Mouse (Mus musculus): ENCODE measurements around the gene Car12. TPM values are rescaled to one million over a fixed set of nuclear protein-coding genes. Genes with fewer than 3 reads are reported as not detected.

Car12 gene
- polyA plus RNA-seq (2015; fragmentation: Nextera tagmentation; extraction: Ambion mirVana) = 1.5 and 2.4 TPM in 2 replicates

GRCm38 (mm10) chr9:66713135-66714021 lies at the start of gene Car12:
Gene Car12 (plus strand): TSS chr9:66713686.
- peak; percentile 57 for DNase-seq (ENCODE audit: low spot score)

GRCm38 (mm10) chr9:66663764-66664163 lies 49.7 kb upstream of the Car12 start:
- DNase-seq (ENCODE audit: low spot score) = no peak

- no peak for DNase-seq (ENCODE audit: low spot score)
Observed at GRCm38 (mm10) chr9:66664561-66664960, 48.9 kb upstream of the Car12 start.

- DNase-seq (ENCODE audit: low spot score) = no peak
Observed at GRCm38 (mm10) chr9:66666153-66666552, 47.3 kb upstream of the Car12 start.

GRCm38 (mm10) chr9:66667046-66667445 lies 46.4 kb upstream of the Car12 start:
- no peak for DNase-seq (ENCODE audit: low spot score)

- DNase-seq (ENCODE audit: low spot score) = no peak
Observed at GRCm38 (mm10) chr9:66667868-66668267, 45.6 kb upstream of the Car12 start.

GRCm38 (mm10) chr9:66669561-66670078 lies 43.9 kb upstream of the Car12 start:
- DNase-seq (ENCODE audit: low spot score) = peak; percentile 32

GRCm38 (mm10) chr9:66673771-66674170 lies 39.7 kb upstream of the Car12 start:
- no peak for DNase-seq (ENCODE audit: low spot score)

GRCm38 (mm10) chr9:66675566-66675965 lies 37.9 kb upstream of the Car12 start:
- no peak for DNase-seq (ENCODE audit: low spot score)

GRCm38 (mm10) chr9:66680102-66680501 lies 33.4 kb upstream of the Car12 start:
- DNase-seq (ENCODE audit: low spot score) = peak; percentile 63

- no peak for DNase-seq (ENCODE audit: low spot score)
Observed at GRCm38 (mm10) chr9:66682822-66683221, 30.7 kb upstream of the Car12 start.

- no peak for DNase-seq (ENCODE audit: low spot score)
Observed at GRCm38 (mm10) chr9:66685730-66686129, 27.8 kb upstream of the Car12 start.

- DNase-seq (ENCODE audit: low spot score) = no peak
Observed at GRCm38 (mm10) chr9:66687713-66688112, 25.8 kb upstream of the Car12 start.

GRCm38 (mm10) chr9:66691683-66692305 lies 21.7 kb upstream of the Car12 start:
- peak; percentile 51 for DNase-seq (ENCODE audit: low spot score)

- DNase-seq (ENCODE audit: low spot score) = no peak
Observed at GRCm38 (mm10) chr9:66697355-66698140, 15.9 kb upstream of the Car12 start.

- no peak for DNase-seq (ENCODE audit: low spot score)
Observed at GRCm38 (mm10) chr9:66699748-66700147, 13.7 kb upstream of the Car12 start.

GRCm38 (mm10) chr9:66703002-66703401 lies 10.5 kb upstream of the Car12 start:
- DNase-seq (ENCODE audit: low spot score) = no peak

- peak; percentile 31 for DNase-seq (ENCODE audit: low spot score)
Observed at GRCm38 (mm10) chr9:66705354-66705753, 8.1 kb upstream of the Car12 start.

GRCm38 (mm10) chr9:66705766-66706165 lies 7.7 kb upstream of the Car12 start:
- peak; percentile 89 for DNase-seq (ENCODE audit: low spot score)

- DNase-seq (ENCODE audit: low spot score) = no peak
Observed at GRCm38 (mm10) chr9:66708054-66708772, 5.3 kb upstream of the Car12 start.

All from thymus, postnatal 0 days (tissue).